Mouse (Mus musculus) heart, adult 2 months (tissue): ENCODE measurements around the gene Olfr235.
"Not testable (repeated sequence)": the region's sequence is repeated elsewhere in the genome, so short reads cannot be mapped to it uniquely, and the experiment has no call there.

ENCODE experiments used
- CTCF ChIP-seq: fragments of 200-600 bp; IDR thresholded peaks from 2 replicates; pipeline ENCODE4 v1.8.1; 2022; ENCODE audit warnings: antibody characterized with exemption, mild to moderate bottlenecking, moderate library complexity
- EP300 ChIP-seq: fragments of 200-500 bp; IDR thresholded peaks from 2 replicates; pipeline ENCODE4 v1.6.1; 2011; ENCODE audit warnings: low read depth, low read length, control low read depth; ENCODE audit not compliant: insufficient read depth
- POLR2A ChIP-seq: fragments of 200-500 bp; IDR thresholded peaks from 2 replicates; pipeline ENCODE4 v1.6.1; 2011; ENCODE audit warnings: mild to moderate bottlenecking, low read depth, low read length, control low read depth; ENCODE audit not compliant: insufficient read depth

DNA sequence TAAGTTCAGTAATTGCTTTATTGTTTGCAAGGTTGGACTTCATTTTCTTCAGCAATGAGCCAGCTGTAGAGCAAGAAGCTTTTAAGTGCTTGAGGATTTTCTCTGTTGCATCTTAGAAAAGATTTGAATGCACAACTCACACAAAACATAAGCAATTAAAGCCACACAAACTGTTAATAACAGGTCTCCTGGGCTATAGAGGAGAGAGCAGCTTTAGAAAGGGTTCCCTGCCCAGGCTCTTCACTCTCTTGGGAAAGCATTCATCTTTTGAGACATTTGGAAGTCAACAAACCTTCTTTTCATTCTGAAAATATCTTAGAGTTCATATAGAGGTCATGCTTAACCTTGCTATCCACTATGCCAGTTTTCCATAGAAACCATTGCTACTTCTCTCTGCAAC is 28.3 kb upstream of the Olfr235 start, which contains the start of gene Olfr1432:
- not testable (repeated sequence) for TF ChIP-seq EP300, POLR2A, CTCF
